Mouse (Mus musculus) frontal cortex, postnatal 14 days (tissue): ENCODE results near the gene Slco4c1.

Experiments used
- DNase-seq, 2 experiments: peaks; one replicate each; pipeline ENCODE4 v3.0.0; 2022; ENCODE audit warnings: low spot score in 2 of 2

The Slco4c1 gene

DNA sequence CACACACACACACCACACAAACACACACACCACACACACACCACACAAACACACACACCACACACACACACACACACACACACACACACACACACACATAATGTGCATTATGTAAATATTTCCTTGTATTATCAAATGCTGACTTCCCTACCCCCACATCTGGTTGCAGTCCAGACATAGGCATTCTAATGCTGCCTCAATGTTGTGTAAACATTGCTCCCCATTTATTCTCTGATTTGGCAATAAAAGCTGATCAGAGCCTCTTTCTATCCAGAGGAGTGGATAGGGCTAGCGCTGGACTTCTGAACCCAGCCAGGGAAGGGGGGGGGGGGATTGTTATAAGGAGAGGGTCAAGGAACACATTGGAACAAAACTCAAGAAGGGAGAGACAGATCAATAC lies 101.7 kb downstream of the Slco4c1 start:
- no peak for DNase-seq

DNA sequence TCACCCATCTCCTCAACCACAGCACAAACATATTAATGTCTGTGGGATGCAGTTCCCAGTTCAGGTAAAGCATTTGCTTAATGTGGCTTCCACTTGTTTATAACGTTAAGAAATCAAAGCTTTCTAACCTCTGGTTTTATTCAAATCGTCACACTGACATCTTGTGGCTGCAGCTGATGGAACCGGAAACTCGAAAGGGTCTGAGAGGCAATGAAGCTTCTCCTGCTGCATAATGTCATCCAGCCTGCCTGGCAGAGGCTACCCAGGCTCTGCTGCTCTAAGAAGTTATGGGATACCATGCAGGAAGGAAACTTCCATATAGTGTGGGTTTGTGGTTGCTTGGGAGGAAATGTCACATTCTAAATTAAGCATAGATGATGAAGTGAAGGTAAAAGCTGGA lies 103.7 kb downstream of the Slco4c1 start:
- DNase-seq = peak; percentile 13 to 34

DNA sequence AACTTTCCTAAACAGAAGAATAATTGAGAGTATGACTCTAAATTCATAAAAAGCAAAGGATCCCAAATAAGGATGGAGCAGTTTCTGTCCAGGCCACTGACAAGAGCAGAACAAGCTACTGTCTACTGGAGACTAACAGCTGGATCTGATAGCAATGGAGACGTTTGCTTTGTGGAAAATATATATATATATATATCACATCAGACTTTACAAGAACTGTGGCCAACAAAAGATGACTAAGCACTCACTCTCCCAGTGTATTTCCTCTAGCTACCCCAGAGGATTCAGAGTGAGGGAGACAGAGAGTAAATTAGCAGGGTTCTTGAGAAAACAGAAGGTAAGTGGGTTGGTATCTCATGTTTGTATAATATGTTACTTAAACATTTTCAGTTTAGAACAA lies 105.4 kb downstream of the Slco4c1 start:
- no peak for DNase-seq
